Mouse (Mus musculus): ENCODE results near the gene Raver1.

Raver1 gene

DNA sequence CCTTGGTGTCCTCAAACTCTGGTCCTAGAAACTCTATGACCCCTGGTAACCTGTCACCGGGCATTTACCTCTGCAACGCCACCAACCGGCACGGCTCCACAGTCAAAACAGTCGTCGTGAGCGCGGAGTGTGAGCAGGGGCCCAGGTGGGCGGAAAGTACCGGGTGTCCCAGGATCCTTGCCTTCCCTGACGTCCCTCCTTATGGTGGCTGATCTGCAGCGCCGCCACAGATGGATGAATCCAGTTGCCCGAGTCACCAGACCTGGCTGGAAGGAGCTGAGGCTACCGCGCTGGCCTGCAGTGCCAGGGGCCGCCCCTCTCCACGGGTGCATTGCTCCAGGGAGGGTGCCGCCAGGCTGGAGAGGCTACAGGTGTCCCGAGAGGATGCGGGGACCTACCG, 55.1 kb downstream of the Raver1 start:
- no peak for DNase-seq

- no peak for DNase-seq
Observed at GRCm38 (mm10) chr9:21036161-21036560, 55.6 kb downstream of the Raver1 start.

- DNase-seq, result no peak
Observed at GRCm38 (mm10) chr9:21035586-21035985, 56.2 kb downstream of the Raver1 start.

DNA sequence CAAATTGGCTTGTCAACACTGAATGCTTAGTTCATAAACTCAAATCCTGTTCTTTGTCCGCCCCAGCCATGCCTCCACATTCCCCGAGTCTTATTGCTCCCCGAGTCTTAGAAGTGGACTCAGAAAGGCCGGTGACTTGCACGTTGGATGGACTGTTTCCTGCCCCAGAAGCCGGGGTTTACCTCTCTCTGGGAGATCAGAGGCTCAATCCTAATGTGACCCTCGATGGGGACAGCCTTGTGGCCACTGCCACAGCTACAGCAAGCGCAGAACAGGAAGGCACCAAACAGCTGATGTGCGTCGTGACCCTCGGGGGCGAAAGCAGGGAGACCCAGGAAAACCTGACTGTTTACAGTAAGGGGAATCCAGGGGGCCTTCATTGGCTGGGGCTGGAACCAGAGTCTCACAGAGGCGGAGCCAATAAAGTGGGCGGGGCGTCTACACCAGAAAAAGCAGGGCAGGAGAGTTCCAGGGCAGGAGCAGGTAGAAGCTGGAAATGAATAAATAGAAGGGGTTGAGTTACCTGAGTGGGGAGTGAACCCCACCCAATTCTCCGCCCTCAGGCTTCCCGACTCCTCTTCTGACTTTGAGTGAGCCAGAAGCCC, 57.2 kb downstream of the Raver1 start:
- DNase-seq, result no peak

DNA sequence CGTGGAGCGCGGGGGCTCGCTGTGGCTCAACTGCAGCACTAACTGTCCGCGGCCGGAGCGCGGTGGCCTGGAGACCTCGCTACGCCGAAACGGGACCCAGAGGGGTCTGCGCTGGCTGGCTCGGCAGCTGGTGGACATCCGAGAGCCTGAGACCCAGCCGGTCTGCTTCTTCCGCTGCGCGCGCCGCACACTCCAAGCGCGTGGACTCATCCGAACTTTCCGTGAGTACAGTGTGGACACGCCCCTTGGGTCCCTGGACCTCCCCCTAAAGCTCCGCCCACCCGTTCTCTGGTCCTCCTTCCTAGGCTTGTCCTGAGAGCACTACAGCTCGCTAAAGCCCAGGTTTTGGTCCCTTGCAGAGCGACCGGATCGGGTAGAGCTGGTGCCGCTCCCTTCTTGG, 58.7 kb downstream of the Raver1 start:
- peak; percentile 31 to 36 for DNase-seq

GRCm38 (mm10) chr9:21032491-21032890, 59.3 kb downstream of the Raver1 start:
- no peak for DNase-seq

GRCm38 (mm10) chr9:21031896-21032351, 59.9 kb downstream of the Raver1 start, which contains the start of gene Icam5:
Icam5 (plus strand) TSS chr9:21032073.
- peak; percentile 15 to 31 for DNase-seq

DNA sequence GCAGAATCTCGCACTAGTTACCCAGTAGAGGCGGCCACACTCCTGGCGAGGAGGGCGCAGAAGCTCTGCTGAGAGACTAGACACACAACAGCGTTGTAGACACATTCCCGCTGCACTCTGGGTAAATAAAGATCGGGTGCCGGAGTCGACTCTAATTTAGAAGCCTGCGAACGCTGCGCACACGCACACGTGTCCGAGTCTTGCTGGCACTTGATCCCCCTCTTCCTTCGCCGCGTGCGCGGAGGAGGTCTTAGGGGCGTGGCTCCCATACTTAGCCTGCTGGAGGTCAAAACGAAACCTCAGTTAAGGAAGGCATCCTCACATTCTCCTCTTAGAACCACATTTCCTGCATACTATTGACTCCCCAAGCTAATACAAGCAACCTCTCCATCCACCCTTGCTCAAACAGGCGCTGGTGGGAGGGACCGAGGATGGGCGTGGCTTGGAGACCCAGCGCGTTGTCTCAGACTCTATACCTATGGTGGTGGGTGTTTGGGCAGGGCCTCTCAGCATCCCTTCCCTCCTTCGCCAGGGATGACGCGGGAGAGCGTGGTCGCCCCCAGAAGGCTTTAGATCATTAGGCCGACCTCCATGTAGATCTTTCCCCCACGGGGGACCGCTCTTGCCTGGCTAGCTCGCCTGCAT, 60.4 kb downstream of the Raver1 start:
- peak; percentile 31 to 34 for DNase-seq

GRCm38 (mm10) chr9:21030781-21031250, 61.0 kb downstream of the Raver1 start:
- peak; percentile 76 to 84 for DNase-seq

GRCm38 (mm10) chr9:21030055-21030600, 61.7 kb downstream of the Raver1 start:
- no peak for DNase-seq

GRCm38 (mm10) chr9:21029291-21030054, 62.3 kb downstream of the Raver1 start, which contains the start of gene Icam4:
Icam4 (plus strand) TSS chr9:21029373.
- DNase-seq, result peak; percentile 50 to 58

- DNase-seq, result no peak
Observed at GRCm38 (mm10) chr9:21028560-21029110, 63.2 kb downstream of the Raver1 start.

DNA sequence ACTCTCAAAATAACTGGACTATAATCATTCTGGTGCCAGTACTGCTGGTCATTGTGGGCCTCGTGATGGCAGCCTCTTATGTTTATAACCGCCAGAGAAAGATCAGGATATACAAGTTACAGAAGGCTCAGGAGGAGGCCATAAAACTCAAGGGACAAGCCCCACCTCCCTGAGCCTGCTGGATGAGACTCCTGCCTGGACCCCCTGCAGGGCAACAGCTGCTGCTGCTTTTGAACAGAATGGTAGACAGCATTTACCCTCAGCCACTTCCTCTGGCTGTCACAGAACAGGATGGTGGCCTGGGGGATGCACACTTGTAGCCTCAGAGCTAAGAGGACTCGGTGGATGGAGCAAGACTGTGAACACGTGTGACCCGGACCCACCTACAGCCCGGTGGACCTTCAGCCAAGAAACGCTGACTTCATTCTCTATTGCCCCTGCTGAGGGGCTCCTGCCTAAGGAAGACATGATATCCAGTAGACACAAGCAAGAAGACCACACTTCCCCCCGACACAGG, 64.0 kb downstream of the Raver1 start:
- DNase-seq, result no peak

- DNase-seq, result no peak
Observed at GRCm38 (mm10) chr9:21026849-21027248, 65.0 kb downstream of the Raver1 start.

DNA sequence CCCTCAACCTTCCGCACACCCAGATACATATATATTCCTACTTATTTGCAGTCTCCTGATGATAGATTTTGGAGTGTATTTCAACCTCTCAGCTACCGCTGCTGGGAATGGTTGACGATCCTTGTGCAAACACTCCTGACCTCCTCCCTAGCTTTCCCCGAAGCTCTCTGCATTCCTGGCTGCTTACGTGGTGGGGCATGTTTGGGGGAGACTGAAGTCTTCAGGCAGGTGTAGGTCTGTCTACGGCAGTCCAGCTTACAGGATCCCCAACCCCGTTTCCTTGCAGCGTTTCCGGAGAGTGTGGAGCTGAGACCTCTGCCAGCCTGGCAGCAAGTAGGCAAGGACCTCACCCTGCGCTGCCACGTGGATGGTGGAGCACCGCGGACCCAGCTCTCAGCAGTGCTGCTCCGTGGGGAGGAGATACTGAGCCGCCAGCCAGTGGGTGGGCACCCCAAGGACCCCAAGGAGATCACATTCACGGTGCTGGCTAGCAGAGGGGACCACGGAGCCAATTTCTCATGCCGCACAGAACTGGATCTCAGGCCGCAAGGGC, 66.5 kb downstream of the Raver1 start:
- DNase-seq, result no peak

Measured in cerebellum, adult 18-20 months (tissue).